Mouse (Mus musculus) MEL (cell line): ENCODE measurements at regions not wholly inside any gene's neighbourhood (a gene's known extent, or its start where the extent isn't known, plus 50 kb on each side); places are given as distances from the start of the nearest gene placed in this dataset.

Experiments used
- CTCF ChIP-seq, 3 experiments: IDR thresholded peaks in 2 of 3; conservative IDR thresholded peaks in 1 of 3; 2 replicates each; pipeline ENCODE4 v1.5.1; 2011 to 2012; ENCODE audit warnings: low read length in 3 of 3, low read depth in 2 of 3, mild to moderate bottlenecking in 2 of 3, improper control_type of control experiment in 1 of 3, inconsistent platforms in 1 of 3, mixed read lengths in 1 of 3, moderate library complexity in 1 of 3; ENCODE audit not compliant: control insufficient read depth in 1 of 3, insufficient read depth in 1 of 3, poor library complexity in 1 of 3, severe bottlenecking in 1 of 3
- TCF12 ChIP-seq: IDR thresholded peaks from 2 replicates; pipeline ENCODE4 v1.6.1; 2014; ENCODE audit warnings: low read depth, mild to moderate bottlenecking, inconsistent platforms, low read length, improper control_type of control experiment, moderate library complexity

GRCm38 (mm10) chr1:157756977-157757376 lies 250.4 kb downstream of the Sec16b start:
- TF ChIP-seq CTCF (IDR thresholded peaks at IDR 0.05 in 2 of 3, conservative IDR thresholded peaks at IDR 0.05 in 1 of 3; ENCODE audit: control insufficient read depth in 1 of 3, insufficient read depth in 1 of 3, low read depth in 2 of 3, low read length in 3 of 3, poor library complexity in 1 of 3, severe bottlenecking in 1 of 3), result no peak
- TF ChIP-seq TCF12, result no peak
